Mouse (Mus musculus) kidney, embryonic 15.5 days (tissue): ENCODE measurements at regions not wholly inside any gene's neighbourhood (a gene's known extent, or its start where the extent isn't known, plus 50 kb on each side); places are given as distances from the start of the nearest gene placed in this dataset.
A peak's percentile ranks its signal among the peaks of the same experiment; 100 is the strongest.

Experiments used
- ATAC-seq: fragments of 200-750 bp; cut with Nextera tagmentation; replicated peaks from 2 replicates; pipeline ENCODE4 v1.8.0; 2017; ENCODE audit warnings: moderate TSS enrichment; ENCODE audit not compliant: low FRiP score
- H3K27ac ChIP-seq: fragments of 300-500 bp; sonication (generic); 2 replicates; pipeline ENCODE4 v1.5.1; 2015; ENCODE audit warnings: mild to moderate bottlenecking, inconsistent platforms
- H3K27me3 ChIP-seq: fragments of 300-500 bp; sonication (generic); 2 replicates; pipeline ENCODE4 v1.6.1; 2015; ENCODE audit warnings: inconsistent platforms
- H3K36me3 ChIP-seq: fragments of 300-500 bp; sonication (generic); 2 replicates; pipeline ENCODE4 v1.6.1; 2015; ENCODE audit warnings: inconsistent platforms
- H3K4me1 ChIP-seq: fragments of 300-500 bp; sonication (generic); 2 replicates; pipeline ENCODE4 v1.6.1; 2015; ENCODE audit warnings: inconsistent platforms
- H3K4me2 ChIP-seq: fragments of 300-500 bp; sonication (generic); 2 replicates; pipeline ENCODE4 v1.6.1; 2015; ENCODE audit warnings: moderate library complexity, mild to moderate bottlenecking, inconsistent platforms
- H3K4me3 ChIP-seq: fragments of 300-500 bp; sonication (generic); replicated peaks from 2 replicates; pipeline ENCODE4 v1.5.1; 2015; ENCODE audit warnings: mild to moderate bottlenecking, inconsistent platforms
- H3K9ac ChIP-seq: fragments of 300-500 bp; sonication (generic); 2 replicates; pipeline ENCODE4 v1.6.1; 2015; ENCODE audit warnings: mild to moderate bottlenecking, inconsistent platforms
- H3K9me3 ChIP-seq: fragments of 300-500 bp; sonication (generic); replicated peaks from 2 replicates; pipeline ENCODE4 v1.6.1; 2016; ENCODE audit warnings: inconsistent platforms
- WGBS: fragments of 180-500 bp; shearing (Covaris S2); methylation state at CpG from one replicate; pipeline ENCODE4 v1.1.7; 2015; ENCODE audit warnings: mixed read lengths; 5-methylcytosine and 5-hydroxymethylcytosine counted together

GRCm38 (mm10) chr2:160048286-160048685 is 285.7 kb downstream of the Gm826 start:
- 86% methylated on average over 9 of the region's 9 CpGs for WGBS
- no peak overlapping the region for H3K9ac ChIP-seq
- no peaks in the 10 kb centered on the region for H3K4me1 ChIP-seq
- no peak overlapping the region for H3K4me2 ChIP-seq
- no peaks in the 10 kb centered on the region for H3K9me3 ChIP-seq
- H3K27ac ChIP-seq = no peak overlapping the region
- H3K27me3 ChIP-seq = no peaks in the 10 kb centered on the region
- no peaks in the 10 kb centered on the region for H3K36me3 ChIP-seq
- no peak for ATAC-seq
- H3K4me3 ChIP-seq = no peak overlapping the region

GRCm38 (mm10) chr2:160046881-160047543 is 286.9 kb downstream of the Gm826 start:
- WGBS = 18% methylated on average over 7 of the region's 7 CpGs
- ATAC-seq = no peak
- Histone ChIP-seq H3K36me3 (no peaks in the 10 kb centered on the region), H3K27ac (no peak overlapping the region), H3K4me3 (no peak overlapping the region), H3K9ac (no peak overlapping the region), H3K4me1 (no peaks in the 10 kb centered on the region), H3K9me3 (no peaks in the 10 kb centered on the region), H3K4me2 (no peak overlapping the region), H3K27me3 (no peaks in the 10 kb centered on the region)

- no peaks in the 10 kb centered on the region for H3K4me1 ChIP-seq
- no peak overlapping the region for H3K4me2 ChIP-seq
- H3K36me3 ChIP-seq = no peaks in the 10 kb centered on the region
- H3K9ac ChIP-seq = no peak overlapping the region
- H3K27ac ChIP-seq = no peak overlapping the region
- ATAC-seq = no peak
- no peak overlapping the region for H3K4me3 ChIP-seq
- H3K27me3 ChIP-seq = no peaks in the 10 kb centered on the region
- WGBS = 80% methylated on average over 4 of the region's 4 CpGs
- H3K9me3 ChIP-seq = no peaks in the 10 kb centered on the region
Observed at GRCm38 (mm10) chr2:160044591-160044990, 289.4 kb downstream of the Gm826 start.

GRCm38 (mm10) chr2:160044184-160044583 is 289.8 kb downstream of the Gm826 start:
- no peaks in the 10 kb centered on the region for H3K36me3 ChIP-seq
- no peaks in the 10 kb centered on the region for H3K9me3 ChIP-seq
- no peak overlapping the region for H3K9ac ChIP-seq
- H3K4me3 ChIP-seq = no peak overlapping the region
- no peak for ATAC-seq
- WGBS = 78% methylated on average over 2 of the region's 2 CpGs
- H3K27ac ChIP-seq = no peak overlapping the region
- H3K27me3 ChIP-seq = no peaks in the 10 kb centered on the region
- no peaks in the 10 kb centered on the region for H3K4me1 ChIP-seq
- H3K4me2 ChIP-seq = no peak overlapping the region

- Histone ChIP-seq H3K36me3 (no peaks in the 10 kb centered on the region), H3K27ac (no peak overlapping the region), H3K4me1 (no peaks in the 10 kb centered on the region), H3K4me3 (no peak overlapping the region), H3K9me3 (no peaks in the 10 kb centered on the region), H3K27me3 (no peaks in the 10 kb centered on the region), H3K9ac (no peak overlapping the region), H3K4me2 (no peak overlapping the region)
- ATAC-seq = no peak
- 82% methylated on average over 1 of the region's 1 CpGs for WGBS
Observed at GRCm38 (mm10) chr2:160029432-160029831, 304.5 kb downstream of the Gm826 start.

GRCm38 (mm10) chr2:160028459-160028858 is 305.5 kb downstream of the Gm826 start:
- ATAC-seq = no peak
- Histone ChIP-seq H3K4me3 (no peak overlapping the region), H3K27me3 (no peaks in the 10 kb centered on the region), H3K9ac (no peak overlapping the region), H3K27ac (no peak overlapping the region), H3K9me3 (no peaks in the 10 kb centered on the region), H3K36me3 (no peaks in the 10 kb centered on the region), H3K4me2 (no peak overlapping the region), H3K4me1 (no peaks in the 10 kb centered on the region)
- WGBS = 91% methylated on average over 2 of the region's 2 CpGs

GRCm38 (mm10) chr2:160025911-160026310 is 308.1 kb downstream of the Gm826 start:
- Histone ChIP-seq H3K27ac (no peak overlapping the region), H3K9me3 (no peaks in the 10 kb centered on the region), H3K4me2 (no peak overlapping the region), H3K4me3 (no peak overlapping the region), H3K27me3 (no peaks in the 10 kb centered on the region), H3K4me1 (no peaks in the 10 kb centered on the region), H3K36me3 (no peaks in the 10 kb centered on the region), H3K9ac (no peak overlapping the region)
- no peak for ATAC-seq
- WGBS = 62% methylated on average over 3 of the region's 3 CpGs

GRCm38 (mm10) chr2:160021541-160021940 is 312.4 kb downstream of the Gm826 start:
- ATAC-seq = no peak
- Histone ChIP-seq H3K4me2 (no peak overlapping the region), H3K4me1 (peaks cover 9% of the 10 kb centered on the region), H3K9ac (no peak overlapping the region), H3K27me3 (no peaks in the 10 kb centered on the region), H3K27ac (no peak overlapping the region), H3K9me3 (no peaks in the 10 kb centered on the region), H3K36me3 (no peaks in the 10 kb centered on the region), H3K4me3 (no peak overlapping the region)
- 72% methylated on average over 4 of the region's 4 CpGs for WGBS

- H3K4me3 ChIP-seq = no peak overlapping the region
- H3K27me3 ChIP-seq = no peaks in the 10 kb centered on the region
- no peaks in the 10 kb centered on the region for H3K9me3 ChIP-seq
- WGBS = 78% methylated on average over 2 of the region's 2 CpGs
- peaks cover 11% of the 10 kb centered on the region for H3K4me1 ChIP-seq
- no peak overlapping the region for H3K4me2 ChIP-seq
- no peak overlapping the region for H3K9ac ChIP-seq
- H3K36me3 ChIP-seq = no peaks in the 10 kb centered on the region
- no peak overlapping the region for H3K27ac ChIP-seq
- ATAC-seq = no peak
Observed at GRCm38 (mm10) chr2:160020876-160021275, 313.1 kb downstream of the Gm826 start.

- H3K9me3 ChIP-seq = no peaks in the 10 kb centered on the region
- H3K4me3 ChIP-seq = no peak overlapping the region
- H3K4me1 ChIP-seq = peaks cover 11% of the 10 kb centered on the region
- ATAC-seq = peak; percentile 76
- no peak overlapping the region for H3K9ac ChIP-seq
- no peaks in the 10 kb centered on the region for H3K27me3 ChIP-seq
- no peaks in the 10 kb centered on the region for H3K36me3 ChIP-seq
- no peak overlapping the region for H3K4me2 ChIP-seq
- 22% methylated on average over 5 of the region's 5 CpGs for WGBS
- peak overlapping the region; percentile 37; the same call in 1 of the 2 replicates for H3K27ac ChIP-seq
Observed at GRCm38 (mm10) chr2:160017020-160017812, 316.7 kb downstream of the Gm826 start.

GRCm38 (mm10) chr2:160011421-160011820 is 322.5 kb downstream of the Gm826 start:
- Histone ChIP-seq H3K36me3 (no peaks in the 10 kb centered on the region), H3K9ac (no peak overlapping the region), H3K4me3 (no peak overlapping the region), H3K4me1 (peaks cover 1% of the 10 kb centered on the region; the same call in 1 of the 2 replicates), H3K4me2 (no peak overlapping the region), H3K27ac (no peak overlapping the region), H3K9me3 (no peaks in the 10 kb centered on the region), H3K27me3 (no peaks in the 10 kb centered on the region)
- WGBS = 90% methylated on average over 6 of the region's 6 CpGs
- no peak for ATAC-seq

- ATAC-seq = peak; percentile 66; the same call in 1 of the 2 replicates
- no peak overlapping the region for H3K4me3 ChIP-seq
- WGBS = 52% methylated on average over 3 of the region's 3 CpGs
- no peaks in the 10 kb centered on the region for H3K27me3 ChIP-seq
- peaks cover 7% of the 10 kb centered on the region for H3K4me1 ChIP-seq
- no peak overlapping the region for H3K9ac ChIP-seq
- no peaks in the 10 kb centered on the region for H3K36me3 ChIP-seq
- no peak overlapping the region for H3K27ac ChIP-seq
- H3K4me2 ChIP-seq = no peak overlapping the region
- H3K9me3 ChIP-seq = no peaks in the 10 kb centered on the region
Observed at GRCm38 (mm10) chr2:160002695-160003094, 331.3 kb downstream of the Gm826 start.
